Mouse (Mus musculus) lung, postnatal 0 days (tissue): ENCODE measurements around the gene Treh. TPM values are rescaled to one million over a fixed set of nuclear protein-coding genes. Genes with fewer than 3 reads are reported as not detected.

Experiments
- ATAC-seq: fragments of 200-750 bp; cut with Nextera tagmentation; 2 replicates; pipeline ENCODE4 v1.8.0; 2017; ENCODE audit warnings: moderate library complexity
- DNase-seq: peaks from one replicate; pipeline ENCODE4 v3.0.0-alpha.2; 2016; ENCODE audit warnings: low spot score
- H3K27ac ChIP-seq: fragments of 300-500 bp; sonication (generic); 2 replicates; pipeline ENCODE4 v1.5.1; 2014; ENCODE audit warnings: antibody characterized with exemption, mild to moderate bottlenecking, low read length, mixed read lengths
- H3K27me3 ChIP-seq: fragments of 300-500 bp; sonication (generic); replicated peaks from 2 replicates; pipeline ENCODE4 v1.6.1; 2014; ENCODE audit warnings: low read length, mixed read lengths; ENCODE audit not compliant: insufficient read depth
- H3K36me3 ChIP-seq: fragments of 300-500 bp; sonication (generic); 2 replicates; pipeline ENCODE4 v1.6.1; 2014; ENCODE audit warnings: low read length, mixed read lengths; ENCODE audit not compliant: insufficient read depth
- H3K4me1 ChIP-seq: fragments of 300-500 bp; sonication (generic); 2 replicates; pipeline ENCODE4 v1.6.1; 2014; ENCODE audit warnings: antibody characterized with exemption, low read depth, low read length, mixed read lengths; ENCODE audit not compliant: insufficient read depth
- H3K4me2 ChIP-seq: fragments of 300-500 bp; sonication (generic); replicated peaks from 2 replicates; pipeline ENCODE4 v1.6.1; 2014; ENCODE audit warnings: low read depth, mild to moderate bottlenecking, low read length, moderate library complexity, mixed read lengths
- H3K4me3 ChIP-seq: fragments of 300-500 bp; sonication (generic); 2 replicates; pipeline ENCODE4 v1.5.1; 2014; ENCODE audit warnings: low read depth, low read length
- H3K9ac ChIP-seq: fragments of 300-500 bp; sonication (generic); replicated peaks from 2 replicates; pipeline ENCODE4 v1.6.1; 2014; ENCODE audit warnings: low read depth, mild to moderate bottlenecking
- H3K9me3 ChIP-seq: fragments of 300-500 bp; sonication (generic); 2 replicates; pipeline ENCODE4 v1.6.1; 2016; ENCODE audit warnings: low read length, mixed read lengths
- CTCF ChIP-seq: IDR thresholded peaks from 2 replicates; pipeline ENCODE4 v1.5.1; 2016; ENCODE audit warnings: antibody characterized with exemption, mild to moderate bottlenecking
- EP300 ChIP-seq: IDR thresholded peaks from 2 replicates; pipeline ENCODE4 v1.6.1; 2016; ENCODE audit warnings: antibody characterized with exemption, mild to moderate bottlenecking, control low read depth
- WGBS: fragments of 180-500 bp; shearing (Covaris S2); extraction: QIAGEN DNeasy Blood & Tissue Kit; methylation state at CpG from one replicate; pipeline ENCODE4 v1.1.7; 2014; 5-methylcytosine and 5-hydroxymethylcytosine counted together
- polyA plus RNA-seq: library from polyadenylated mRNA; unstranded; fragments of >200 nt; fragmentation: Nextera tagmentation; extraction: Ambion mirVana; gene quantifications from 2 replicates; pipeline ENCODE4 v1.2.1, GENCODE M21; 2015

Treh gene
- polyA plus RNA-seq, 1 experiment from 2014 or later, result not detected

GRCm38 (mm10) chr9:44732921-44733530, 60.0 kb downstream of the Treh start:
- H3K4me2 ChIP-seq, result peak overlapping the region; percentile 82
- peaks cover 5% of the 10 kb centered on the region; the same call in 1 of the 2 replicates for H3K4me1 ChIP-seq
- WGBS, result 47% methylated on average over 12 of the region's 12 CpGs
- peak overlapping the region; percentile 66 for H3K9ac ChIP-seq
- DNase-seq, result peak; percentile 24
- no peaks in the 10 kb centered on the region for H3K27me3 ChIP-seq
- peak overlapping the region; percentile 88 for H3K27ac ChIP-seq
- 0 out of 2 replicates have a peak, but pooled peaks cover 4% of the 10 kb centered on the region for H3K9me3 ChIP-seq
- H3K36me3 ChIP-seq, result no peaks in the 10 kb centered on the region
- H3K4me3 ChIP-seq, result peak overlapping the region; percentile 62
- TF ChIP-seq EP300 (no peak), CTCF (no peak)
- no peak for ATAC-seq

GRCm38 (mm10) chr9:44733671-44734523, 60.9 kb downstream of the Treh start:
- Histone ChIP-seq H3K27me3 (no peaks in the 10 kb centered on the region), H3K9ac (peak overlapping the region; percentile 66), H3K4me1 (peaks cover 5% of the 10 kb centered on the region; the same call in 1 of the 2 replicates), H3K36me3 (no peaks in the 10 kb centered on the region), H3K4me2 (peak overlapping the region; percentile 82), H3K27ac (peak overlapping the region; percentile 88), H3K9me3 (0 out of 2 replicates have a peak, but pooled peaks cover 5% of the 10 kb centered on the region), H3K4me3 (peak overlapping the region; percentile 62)
- TF ChIP-seq EP300 (no peak), CTCF (no peak)
- DNase-seq (peak; percentile 74), ATAC-seq (peak; percentile 54)
- WGBS, result 1% methylated on average over 58 of the region's 79 CpGs

- DNase-seq (peak; percentile 92), ATAC-seq (peak; percentile 76)
- H3K9ac ChIP-seq, result peak within 1 kb of the TSS; percentile 66
- peak within 1 kb of the TSS; percentile 62 for H3K4me3 ChIP-seq
- no peaks in the 10 kb centered on the region for H3K27me3 ChIP-seq
- TF ChIP-seq EP300 (no peak), CTCF (peak; percentile 66)
- H3K9me3 ChIP-seq, result 0 out of 2 replicates have a peak, but pooled peaks cover 5% of the 10 kb centered on the region
- H3K27ac ChIP-seq, result peak within 1 kb of the TSS; percentile 88
- peak within 1 kb of the TSS; percentile 82 for H3K4me2 ChIP-seq
- no peaks in the 10 kb centered on the region for H3K36me3 ChIP-seq
- 2% methylated on average over 40 of the region's 47 CpGs for WGBS
- peaks cover 5% of the 10 kb centered on the region; the same call in 1 of the 2 replicates for H3K4me1 ChIP-seq
Observed at GRCm38 (mm10) chr9:44734524-44735494, 61.8 kb downstream of the Treh start, which contains the start of gene Phldb1. Phldb1 (minus strand) TSS chr9:44735198.

- no peak for ATAC-seq
- 73% methylated on average over 6 of the region's 6 CpGs for WGBS
Observed at GRCm38 (mm10) chr9:44735886-44736285, 62.9 kb downstream of the Treh start.

More at GRCm38 (mm10) chr9:44735886-44736285, 62.9 kb downstream of the Treh start:
- H3K4me3 ChIP-seq, result no peak overlapping the region
- no peak overlapping the region for H3K9ac ChIP-seq
- H3K36me3 ChIP-seq, result no peaks in the 10 kb centered on the region
- no peak for DNase-seq
- H3K4me1 ChIP-seq, result peaks cover 5% of the 10 kb centered on the region; the same call in 1 of the 2 replicates
- H3K27me3 ChIP-seq, result no peaks in the 10 kb centered on the region
- TF ChIP-seq EP300 (no peak), CTCF (no peak)
- H3K27ac ChIP-seq, result no peak overlapping the region
- H3K4me2 ChIP-seq, result no peak overlapping the region
- H3K9me3 ChIP-seq, result 0 out of 2 replicates have a peak, but pooled peaks cover 5% of the 10 kb centered on the region

Other genes starting within 250 kb of the Treh start
- gene Foxr1, start 232.1 kb upstream of the Treh start, polyA plus RNA-seq, result not detected in 2 replicates
- gene Upk2, start 218.3 kb upstream of the Treh start, polyA plus RNA-seq, result 2.2 and 2.3 TPM in 2 replicates
- 10.7 and 12.3 TPM in 2 replicates for gene Bcl9l, start 190.4 kb upstream of the Treh start, polyA plus RNA-seq
- 0.17 TPM in 2 replicates for gene Cxcr5, start 111.4 kb upstream of the Treh start, polyA plus RNA-seq
- 13.9 and 18.3 TPM in 2 replicates for gene Ddx6, start 68.3 kb upstream of the Treh start, polyA plus RNA-seq
- gene Phldb1, start 62.0 kb downstream of the Treh start, polyA plus RNA-seq, result 21.3 and 21.8 TPM in 2 replicates
- gene Arcn1, start 94.6 kb downstream of the Treh start, polyA plus RNA-seq, result 92.3 and 104 TPM in 2 replicates
- gene Ift46, start 94.7 kb downstream of the Treh start, polyA plus RNA-seq, result 81.4 and 91.7 TPM in 2 replicates
- gene Tmem25, start 126.1 kb downstream of the Treh start, polyA plus RNA-seq, result 0.91 and 1.0 TPM in 2 replicates
- gene Ttc36, start 129.8 kb downstream of the Treh start, polyA plus RNA-seq, result 12.9 and 15.1 TPM in 2 replicates
- gene Kmt2a, start 208.1 kb downstream of the Treh start, polyA plus RNA-seq, result 6.9 and 8.1 TPM in 2 replicates
- gene Atp5l, start 247.5 kb downstream of the Treh start, polyA plus RNA-seq, result 663 and 736 TPM in 2 replicates